Mouse (Mus musculus) hindbrain, embryonic 11.5 days (tissue): ENCODE results near the gene Emsy. TPM values are rescaled to one million over a fixed set of nuclear protein-coding genes. Genes with fewer than 3 reads are reported as not detected.

Source experiments
- ATAC-seq: fragments of 200-750 bp; cut with Nextera tagmentation; 2 replicates; pipeline ENCODE4 v1.8.0; 2017; ENCODE audit warnings: mild to moderate bottlenecking, moderate TSS enrichment, moderate library complexity; ENCODE audit not compliant: low FRiP score
- DNase-seq: peaks from one replicate; pipeline ENCODE4 v3.0.0-alpha.2; 2015; ENCODE audit warnings: low spot score
- H3K27ac ChIP-seq: fragments of 300-500 bp; sonication (generic); 2 replicates; pipeline ENCODE4 v1.5.1; 2014; ENCODE audit warnings: mild to moderate bottlenecking, low read depth, low read length
- H3K27me3 ChIP-seq: fragments of 300-500 bp; sonication (generic); 2 replicates; pipeline ENCODE4 v1.6.1; 2014; ENCODE audit warnings: mild to moderate bottlenecking, low read length, moderate library complexity, mixed read lengths; ENCODE audit not compliant: control insufficient read depth, insufficient read depth
- H3K36me3 ChIP-seq: fragments of 300-500 bp; sonication (generic); 2 replicates; pipeline ENCODE4 v1.6.1; 2014; ENCODE audit warnings: mild to moderate bottlenecking, low read length, moderate library complexity, mixed read lengths; ENCODE audit not compliant: control insufficient read depth, insufficient read depth
- H3K4me1 ChIP-seq: fragments of 300-500 bp; sonication (generic); replicated peaks from 2 replicates; pipeline ENCODE4 v1.6.1; 2014; ENCODE audit warnings: low read length, mixed read lengths; ENCODE audit not compliant: control insufficient read depth, insufficient read depth
- H3K4me2 ChIP-seq: fragments of 300-500 bp; sonication (generic); replicated peaks from 2 replicates; pipeline ENCODE4 v1.6.1; 2014; ENCODE audit warnings: mild to moderate bottlenecking, low read depth, low read length
- H3K4me3 ChIP-seq: fragments of 300-500 bp; sonication (generic); 2 replicates; pipeline ENCODE4 v1.5.1; 2014; ENCODE audit warnings: low read depth, low read length
- H3K9ac ChIP-seq: fragments of 300-500 bp; sonication (generic); 2 replicates; pipeline ENCODE4 v1.6.1; 2014; ENCODE audit warnings: low read depth, low read length
- H3K9me3 ChIP-seq: fragments of 300-500 bp; sonication (generic); 2 replicates; pipeline ENCODE4 v1.6.1; 2016; ENCODE audit warnings: low read length; ENCODE audit not compliant: control insufficient read depth
- WGBS: fragments of 180-500 bp; shearing (Covaris S2); extraction: QIAGEN DNeasy Blood & Tissue Kit; methylation state at CpG from one replicate; pipeline ENCODE4 v1.1.7; 2014; 5-methylcytosine and 5-hydroxymethylcytosine counted together
- polyA plus RNA-seq: library from polyadenylated mRNA; unstranded; fragments of >200 nt; fragmentation: Nextera tagmentation; extraction: Ambion mirVana; gene quantifications from 2 replicates; pipeline ENCODE4 v1.2.1, GENCODE M21; 2014

The Emsy gene
- polyA plus RNA-seq, 1 experiment from 2014 or later: 66.0 TPM

DNA sequence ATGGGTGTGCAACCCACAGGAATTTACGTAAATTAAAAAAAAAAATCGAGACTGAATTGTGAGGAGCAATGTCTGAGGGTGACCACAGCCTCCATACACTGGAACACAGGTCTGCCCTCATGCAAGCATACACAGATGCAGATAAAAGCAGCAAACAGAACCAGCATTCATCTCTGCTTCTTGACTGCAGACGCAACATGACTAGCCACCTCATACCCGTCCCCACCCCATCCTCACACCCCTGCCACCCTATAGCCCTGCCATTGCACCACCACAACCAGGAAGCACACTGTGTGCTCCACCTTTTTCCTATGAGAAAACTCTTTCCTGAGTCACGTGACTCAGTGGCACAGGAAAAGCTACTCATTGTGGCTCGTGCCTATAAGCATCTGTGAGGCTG, 76.9 kb downstream of the Emsy start:
- Histone ChIP-seq H3K9ac (no peak overlapping the region), H3K27ac (no peak overlapping the region), H3K4me1 (no peaks in the 10 kb centered on the region), H3K4me2 (no peak overlapping the region), H3K27me3 (no peaks in the 10 kb centered on the region), H3K36me3 (no peaks in the 10 kb centered on the region), H3K9me3 (no peaks in the 10 kb centered on the region), H3K4me3 (no peak overlapping the region)
- DNase-seq (no peak), ATAC-seq (no peak)
- WGBS: 86% methylated on average over 6 of the region's 6 CpGs

DNA sequence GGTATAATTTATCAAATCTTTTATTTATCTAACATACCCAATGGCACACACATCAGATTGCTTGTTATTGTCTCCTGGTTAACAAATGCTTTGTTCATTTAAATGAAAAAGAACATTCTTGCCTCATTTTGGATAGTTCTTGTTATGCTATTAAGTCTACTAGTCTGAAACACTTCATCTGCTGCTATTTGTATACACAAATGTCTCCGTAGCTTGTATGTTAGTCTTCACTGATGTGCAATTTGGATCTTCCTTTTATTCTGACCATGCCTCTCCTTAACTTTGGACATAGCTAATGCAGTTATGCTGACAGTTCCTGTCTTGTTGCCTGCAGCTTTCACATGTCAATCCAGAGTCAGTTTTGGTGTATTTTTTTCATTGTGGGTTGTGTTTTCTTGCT, 79.1 kb downstream of the Emsy start:
- no peak for ATAC-seq
- no peak overlapping the region for H3K4me3 ChIP-seq
- H3K4me1 ChIP-seq: no peaks in the 10 kb centered on the region; the same call in 1 of the 2 replicates
- H3K4me2 ChIP-seq: no peak overlapping the region
- no peak overlapping the region for H3K9ac ChIP-seq
- no peaks in the 10 kb centered on the region for H3K36me3 ChIP-seq
- 87% methylated on average over 1 of the region's 1 CpGs for WGBS
- H3K9me3 ChIP-seq: no peaks in the 10 kb centered on the region
- H3K27me3 ChIP-seq: no peaks in the 10 kb centered on the region
- DNase-seq: no peak
- H3K27ac ChIP-seq: no peak overlapping the region

DNA sequence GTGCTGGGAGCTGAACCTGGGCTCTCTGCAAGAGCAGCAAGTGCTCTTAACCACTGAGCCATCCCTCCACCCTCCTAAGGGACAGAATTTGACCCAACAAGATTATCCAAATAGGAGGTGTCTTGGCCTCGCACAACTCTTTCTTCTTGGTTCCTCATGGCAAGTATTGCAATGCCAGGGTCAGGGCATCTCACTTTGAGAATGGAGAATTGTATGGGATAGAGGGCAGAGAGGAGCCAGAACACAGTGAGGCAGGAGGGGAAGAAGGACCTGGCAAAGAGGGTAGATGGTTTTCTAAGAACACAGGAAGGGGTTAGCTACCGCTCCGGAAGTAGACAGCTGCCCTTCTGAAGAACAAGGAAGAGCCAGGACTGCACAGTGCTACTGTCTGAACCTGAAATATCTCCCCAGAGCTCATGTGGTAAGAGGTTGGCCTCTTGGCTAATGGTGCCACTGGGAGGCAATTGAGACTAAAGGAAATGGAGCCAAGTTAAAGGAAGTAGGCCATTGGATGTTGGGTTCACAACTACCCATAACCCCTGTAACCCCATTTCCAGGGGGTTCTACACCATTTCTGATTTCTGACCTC, 80.8 kb downstream of the Emsy start:
- 99% methylated on average over 3 of the region's 3 CpGs for WGBS

DNA sequence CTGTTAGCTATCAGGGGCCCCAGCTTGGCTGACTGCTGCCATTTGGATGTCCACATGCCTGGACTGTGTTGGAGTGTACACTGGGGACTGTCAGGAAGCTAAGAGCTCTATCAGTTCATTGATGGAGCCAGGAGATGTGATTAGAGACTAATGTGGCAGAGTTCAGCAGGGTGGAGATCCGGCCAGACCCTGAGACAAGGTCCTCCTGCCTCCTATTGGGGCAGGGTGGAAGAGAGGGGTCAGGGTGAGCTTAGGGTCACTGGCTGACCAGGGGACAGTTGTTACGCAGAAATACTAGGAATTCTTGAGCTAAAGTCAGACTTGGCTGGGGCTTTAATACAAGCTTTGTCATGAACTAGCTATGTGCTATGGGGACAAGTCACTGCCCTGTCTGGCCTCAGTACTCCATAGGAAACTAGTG, 81.8 kb downstream of the Emsy start:
- H3K4me2 ChIP-seq: no peak overlapping the region
- no peaks in the 10 kb centered on the region for H3K27me3 ChIP-seq
- 69% methylated on average over 2 of the region's 2 CpGs for WGBS
- no peaks in the 10 kb centered on the region; the same call in 1 of the 2 replicates for H3K4me1 ChIP-seq
- H3K9ac ChIP-seq: no peak overlapping the region
- no peaks in the 10 kb centered on the region for H3K36me3 ChIP-seq
- no peak overlapping the region for H3K4me3 ChIP-seq
- DNase-seq (no peak), ATAC-seq (no peak)
- no peak overlapping the region for H3K27ac ChIP-seq
- no peaks in the 10 kb centered on the region for H3K9me3 ChIP-seq

More for the DNA sequence above, 80.8 kb downstream of the Emsy start:
- no peak overlapping the region for H3K9ac ChIP-seq
- no peak overlapping the region for H3K27ac ChIP-seq
- H3K4me3 ChIP-seq: no peak overlapping the region
- H3K36me3 ChIP-seq: no peaks in the 10 kb centered on the region
- no peaks in the 10 kb centered on the region for H3K27me3 ChIP-seq
- no peaks in the 10 kb centered on the region; the same call in 1 of the 2 replicates for H3K4me1 ChIP-seq
- no peak for ATAC-seq
- H3K9me3 ChIP-seq: no peaks in the 10 kb centered on the region
- H3K4me2 ChIP-seq: no peak overlapping the region
- no peak for DNase-seq

DNA sequence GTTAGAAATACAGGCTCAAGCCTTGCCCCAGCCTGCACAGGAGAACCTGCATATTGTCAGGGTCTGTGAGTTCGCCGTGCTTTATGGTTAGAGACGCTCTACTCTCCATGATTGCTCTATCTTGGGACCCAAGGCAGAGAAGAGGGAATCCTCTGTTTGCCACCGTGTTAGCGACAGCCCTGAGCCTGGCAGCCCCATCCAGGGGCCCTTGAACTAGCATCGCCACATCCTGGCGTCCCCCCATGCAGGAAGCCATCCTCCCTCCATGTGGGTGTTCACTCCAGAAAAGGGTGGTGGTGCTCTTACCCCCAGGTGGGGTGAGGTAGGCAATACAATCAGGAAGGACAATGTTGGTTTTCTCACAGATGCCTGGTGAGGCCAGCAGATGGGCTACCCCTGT, 82.3 kb downstream of the Emsy start:
- Histone ChIP-seq H3K27me3 (no peaks in the 10 kb centered on the region), H3K36me3 (no peaks in the 10 kb centered on the region), H3K9me3 (no peaks in the 10 kb centered on the region), H3K27ac (no peak overlapping the region), H3K4me1 (no peaks in the 10 kb centered on the region; the same call in 1 of the 2 replicates), H3K9ac (no peak overlapping the region), H3K4me2 (no peak overlapping the region), H3K4me3 (no peak overlapping the region)
- WGBS: 95% methylated on average over 7 of the region's 7 CpGs
- DNase-seq (no peak), ATAC-seq (no peak)

- ATAC-seq: 0 out of 2 replicates have a peak, but pooled peaks have one; percentile 33
- H3K36me3 ChIP-seq: no peaks in the 10 kb centered on the region
- no peaks in the 10 kb centered on the region for H3K27me3 ChIP-seq
- peak; percentile 19 for DNase-seq
- H3K4me2 ChIP-seq: no peak overlapping the region
- no peaks in the 10 kb centered on the region; the same call in 1 of the 2 replicates for H3K4me1 ChIP-seq
- no peaks in the 10 kb centered on the region for H3K9me3 ChIP-seq
- WGBS: 52% methylated on average over 10 of the region's 10 CpGs
- H3K9ac ChIP-seq: no peak overlapping the region
- no peak overlapping the region for H3K4me3 ChIP-seq
- no peak overlapping the region for H3K27ac ChIP-seq
Observed at GRCm38 (mm10) chr7:98573231-98573781, 83.3 kb downstream of the Emsy start.

GRCm38 (mm10) chr7:98572223-98572868, 84.2 kb downstream of the Emsy start:
- Histone ChIP-seq H3K9ac (no peak overlapping the region), H3K4me2 (no peak overlapping the region), H3K9me3 (no peaks in the 10 kb centered on the region), H3K27ac (no peak overlapping the region), H3K36me3 (no peaks in the 10 kb centered on the region), H3K4me1 (no peaks in the 10 kb centered on the region; the same call in 1 of the 2 replicates), H3K4me3 (no peak overlapping the region), H3K27me3 (no peaks in the 10 kb centered on the region)
- WGBS: 15% methylated on average over 10 of the region's 10 CpGs
- DNase-seq (peak; percentile 20), ATAC-seq (no peak)

GRCm38 (mm10) chr7:98570824-98571505, 85.6 kb downstream of the Emsy start:
- H3K4me1 ChIP-seq: no peaks in the 10 kb centered on the region; the same call in 1 of the 2 replicates
- no peaks in the 10 kb centered on the region for H3K27me3 ChIP-seq
- 70% methylated on average over 8 of the region's 8 CpGs for WGBS
- no peak overlapping the region for H3K4me3 ChIP-seq
- H3K9me3 ChIP-seq: no peaks in the 10 kb centered on the region
- no peak overlapping the region for H3K9ac ChIP-seq
- DNase-seq (no peak), ATAC-seq (no peak)
- no peaks in the 10 kb centered on the region for H3K36me3 ChIP-seq
- no peak overlapping the region for H3K27ac ChIP-seq
- H3K4me2 ChIP-seq: no peak overlapping the region
